Mouse (Mus musculus) cerebellum, adult 2 months (tissue): Measurements from ENCODE around the gene Nphp1. TPM values are rescaled to one million over a fixed set of nuclear protein-coding genes. Genes with fewer than 3 reads are reported as not detected.

ENCODE experiments used
- DNase-seq, 2 experiments: peaks; one replicate each; pipeline ENCODE4 v3.0.0; 2021
- H3K27ac ChIP-seq: fragments of 200-500 bp; 2 replicates; pipeline ENCODE4 v1.5.1; 2012; ENCODE audit warnings: low read length, control low read depth, inconsistent platforms; ENCODE audit not compliant: insufficient read depth
- H3K27me3 ChIP-seq: fragments of 200-500 bp; 2 replicates; pipeline ENCODE4 v1.6.1; 2012; ENCODE audit warnings: inconsistent platforms, mild to moderate bottlenecking, low read length, moderate library complexity; ENCODE audit not compliant: control insufficient read depth, insufficient read depth
- H3K4me1 ChIP-seq: fragments of 200-500 bp; 2 replicates; pipeline ENCODE4 v1.6.1; 2011; ENCODE audit warnings: low read length; ENCODE audit not compliant: control insufficient read depth, insufficient read depth
- H3K4me3 ChIP-seq: fragments of 200-500 bp; replicated peaks from 2 replicates; pipeline ENCODE3; 2011; ENCODE audit warnings: mild to moderate bottlenecking, low read depth, low read length, control low read depth; ENCODE audit not compliant: insufficient read depth
- CTCF ChIP-seq: fragments of 200-500 bp; IDR thresholded peaks from 2 replicates; pipeline ENCODE4 v1.5.1; 2011; ENCODE audit warnings: low read depth, mild to moderate bottlenecking, control low read depth, low read length, moderate library complexity, borderline replicate concordance; ENCODE audit not compliant: insufficient read depth
- POLR2A ChIP-seq: fragments of 200-500 bp; IDR thresholded peaks from 2 replicates; pipeline ENCODE4 v1.6.1; 2011; ENCODE audit warnings: low read length, control low read depth, borderline replicate concordance; ENCODE audit not compliant: insufficient read depth
- WGBS: fragments of 180-500 bp; shearing (Covaris S2); methylation state at CpG from one replicate; pipeline ENCODE4 v1.1.7; 2018; 5-methylcytosine and 5-hydroxymethylcytosine counted together
- polyA plus RNA-seq: library from polyadenylated mRNA; depleted of rRNA; stranded (reverse); fragments of >200 nt; gene quantifications from 2 replicates; pipeline ENCODE4 v1.2.3, GENCODE M21; 2012

Gene Nphp1
- polyA plus RNA-seq, 1 experiment = 11.4 TPM

DNA sequence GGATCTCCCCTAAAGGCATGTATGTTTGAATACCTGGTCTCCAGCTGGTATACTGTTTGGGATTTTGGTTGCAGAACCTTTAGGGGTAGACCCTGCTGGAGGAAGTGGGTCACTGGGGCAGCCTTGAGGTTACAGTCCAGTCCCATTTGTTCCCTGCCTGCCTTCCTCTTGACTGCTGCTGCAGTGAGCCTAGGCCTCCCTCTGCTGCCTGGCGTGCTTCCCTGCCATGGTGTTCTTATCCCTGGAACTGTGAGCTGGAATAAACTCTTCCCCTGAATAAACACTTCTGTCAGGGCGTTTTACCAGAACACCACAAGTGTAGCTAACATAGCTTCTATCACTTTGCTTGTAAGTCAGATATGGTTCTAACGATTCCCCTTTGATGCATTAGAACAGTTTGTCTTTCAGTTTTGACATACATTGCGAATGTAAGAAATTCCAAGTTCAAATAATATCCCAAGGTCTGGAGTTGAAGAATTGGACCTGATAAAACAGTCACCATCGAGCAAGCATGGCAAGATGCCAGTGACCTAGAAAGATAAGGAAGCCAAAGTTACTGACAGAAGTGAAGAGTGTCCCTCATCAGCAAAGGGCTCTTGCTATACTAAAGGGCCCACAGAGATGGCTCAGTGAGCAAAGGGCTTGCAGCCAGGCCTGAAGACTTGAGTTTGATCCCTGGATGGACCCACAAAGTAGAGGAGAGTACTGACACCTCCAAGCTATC lies 29.4 kb downstream of the Nphp1 start:
- no peak overlapping the region for H3K4me3 ChIP-seq
- peak; percentile 36 to 37 for DNase-seq
- no peaks in the 10 kb centered on the region for H3K27me3 ChIP-seq
- H3K4me1 ChIP-seq = peaks cover 31% of the 10 kb centered on the region
- TF ChIP-seq CTCF (peak; percentile 34; the same call in 1 of the 2 replicates), POLR2A (no peak)
- H3K27ac ChIP-seq = no peak overlapping the region
- WGBS = 60% methylated on average over 5 of the region's 5 CpGs

DNA sequence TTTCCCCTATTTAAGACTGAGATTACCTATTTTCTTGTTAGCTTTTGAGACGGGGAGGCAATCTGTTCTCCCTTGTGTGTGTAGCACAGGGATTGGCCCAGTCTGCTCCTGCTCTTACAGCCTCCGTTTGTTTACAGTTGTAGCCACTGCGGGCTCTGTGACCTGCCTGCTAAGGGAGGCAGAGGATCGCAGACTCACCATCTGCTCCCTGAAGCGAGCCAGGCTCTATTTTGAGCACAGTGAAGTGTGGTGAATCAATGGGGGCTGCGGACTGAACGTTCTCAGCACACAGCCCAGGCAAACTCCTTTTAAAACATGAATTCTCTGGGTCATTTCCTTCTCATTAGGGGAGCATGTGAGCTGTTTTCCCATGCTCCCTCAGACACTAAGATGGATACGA lies 31.5 kb downstream of the Nphp1 start:
- peak; percentile 86 to 94 for DNase-seq
- Histone ChIP-seq H3K4me1 (peaks cover 33% of the 10 kb centered on the region), H3K27ac (peak overlapping the region; percentile 84), H3K4me3 (no peak overlapping the region), H3K27me3 (no peaks in the 10 kb centered on the region)
- TF ChIP-seq POLR2A (no peak; the same call in 1 of the 2 replicates), CTCF (no peak)
- 5% methylated on average over 8 of the region's 8 CpGs for WGBS

DNA sequence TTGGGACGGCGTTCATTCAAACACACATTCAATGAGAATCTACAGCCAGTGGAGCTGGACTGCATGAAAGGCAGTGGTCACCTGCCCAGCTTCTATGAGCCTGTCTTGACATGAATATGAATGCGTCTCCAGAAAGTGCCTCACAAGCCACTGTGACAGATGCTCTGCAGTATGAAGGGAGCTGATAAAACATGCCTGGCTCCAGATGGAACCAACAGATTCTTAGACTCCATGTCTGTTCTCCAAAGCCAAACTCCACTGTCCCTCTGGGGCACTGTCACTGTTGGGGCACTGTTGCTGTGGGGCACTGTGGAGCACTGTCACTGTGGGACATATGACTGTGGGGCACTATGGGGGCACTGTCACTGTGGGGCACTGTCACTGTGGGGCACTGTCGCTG lies 34.6 kb downstream of the Nphp1 start:
- Histone ChIP-seq H3K4me3 (no peak overlapping the region), H3K4me1 (peaks cover 28% of the 10 kb centered on the region), H3K27me3 (no peaks in the 10 kb centered on the region), H3K27ac (no peak overlapping the region)
- TF ChIP-seq CTCF (no peak), POLR2A (no peak)
- 84% methylated on average over 4 of the region's 4 CpGs for WGBS
- DNase-seq = no peak

GRCm38 (mm10) chr2:127751849-127752610 lies 36.7 kb downstream of the Nphp1 start:
- TF ChIP-seq POLR2A (no peak), CTCF (no peak)
- Histone ChIP-seq H3K27me3 (no peaks in the 10 kb centered on the region), H3K27ac (no peak overlapping the region), H3K4me3 (no peak overlapping the region), H3K4me1 (peaks cover 22% of the 10 kb centered on the region; the same call in 1 of the 2 replicates)
- no peak for DNase-seq
- WGBS = 59% methylated on average over 11 of the region's 11 CpGs

- Histone ChIP-seq H3K27me3 (no peaks in the 10 kb centered on the region), H3K4me3 (no peak overlapping the region), H3K4me1 (peaks cover 3% of the 10 kb centered on the region; the same call in 1 of the 2 replicates), H3K27ac (no peak overlapping the region)
- no peak for TF ChIP-seq CTCF
- no peak for TF ChIP-seq POLR2A
- no peak for DNase-seq
- 30% methylated on average over 1 of the region's 1 CpGs for WGBS
Observed at GRCm38 (mm10) chr2:127749376-127749775, 39.3 kb downstream of the Nphp1 start.

DNA sequence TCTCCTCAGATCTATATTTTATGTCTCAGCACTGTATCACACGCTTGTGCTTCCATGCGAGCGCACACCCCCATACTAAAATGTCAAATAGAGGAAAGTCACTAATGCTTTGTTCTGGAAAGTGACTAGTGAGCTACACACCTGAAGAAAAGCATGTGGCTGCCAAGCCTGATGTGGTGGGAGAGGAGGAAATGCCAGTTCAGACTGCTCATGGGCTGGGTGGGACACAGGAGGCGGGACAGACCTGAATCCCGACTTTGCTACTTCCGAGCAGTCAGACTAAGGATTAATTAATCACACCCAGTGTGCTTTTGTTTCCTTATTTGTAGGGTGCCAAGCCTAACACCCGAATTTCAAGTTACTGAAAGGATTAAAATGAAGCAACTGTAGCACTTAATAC lies 40.4 kb downstream of the Nphp1 start:
- Histone ChIP-seq H3K27me3 (no peaks in the 10 kb centered on the region), H3K4me1 (no peaks in the 10 kb centered on the region), H3K27ac (no peak overlapping the region), H3K4me3 (no peak overlapping the region)
- DNase-seq = no peak
- 77% methylated on average over 7 of the region's 7 CpGs for WGBS
- TF ChIP-seq POLR2A = no peak
- no peak for TF ChIP-seq CTCF

GRCm38 (mm10) chr2:127742637-127743036 lies 46.1 kb downstream of the Nphp1 start:
- DNase-seq = no peak

More at GRCm38 (mm10) chr2:127742637-127743036, 46.1 kb downstream of the Nphp1 start:
- WGBS = 88% methylated on average over 3 of the region's 3 CpGs
- no peak overlapping the region for H3K4me3 ChIP-seq
- no peak overlapping the region for H3K27ac ChIP-seq
- no peaks in the 10 kb centered on the region for H3K27me3 ChIP-seq
- TF ChIP-seq CTCF = no peak
- no peak for TF ChIP-seq POLR2A
- no peaks in the 10 kb centered on the region for H3K4me1 ChIP-seq
